Mouse (Mus musculus): ENCODE measurements around the gene Arnt. TPM values are rescaled to one million over a fixed set of nuclear protein-coding genes. Genes with fewer than 3 reads are reported as not detected.
"Not testable (repeated sequence)": the region's sequence is repeated elsewhere in the genome, so short reads cannot be mapped to it uniquely, and the experiment has no call there.

Gene Arnt
- polyA plus RNA-seq, 1 experiment from 2014 or later = 14.2 TPM

GRCm38 (mm10) chr3:95531025-95531424 is 96.8 kb downstream of the Arnt start:
- H3K36me3 ChIP-seq = no peaks in the 10 kb centered on the region
- no peaks in the 10 kb centered on the region for H3K4me1 ChIP-seq
- H3K9me3 ChIP-seq (replicated peaks) = no peaks in the 10 kb centered on the region
- ATAC-seq (ENCODE audit: low FRiP score) = no peak
- WGBS = 90% methylated on average over 1 of the region's 1 CpGs
- H3K4me3 ChIP-seq (replicated peaks) = no peak overlapping the region
- no peak overlapping the region for H3K9ac ChIP-seq (replicated peaks)
- no peak overlapping the region for H3K27ac ChIP-seq (replicated peaks)
- H3K27me3 ChIP-seq (replicated peaks) = no peaks in the 10 kb centered on the region
- no peak overlapping the region for H3K4me2 ChIP-seq

- Histone ChIP-seq H3K9ac (replicated peaks) (no peak overlapping the region), H3K4me2 (no peak overlapping the region), H3K4me3 (replicated peaks) (no peak overlapping the region), H3K27ac (replicated peaks) (no peak overlapping the region), H3K4me1 (no peaks in the 10 kb centered on the region), H3K9me3 (replicated peaks) (no peaks in the 10 kb centered on the region), H3K36me3 (no peaks in the 10 kb centered on the region), H3K27me3 (replicated peaks) (no peaks in the 10 kb centered on the region)
- ATAC-seq (ENCODE audit: low FRiP score) = no peak
- 90% methylated on average over 5 of the region's 5 CpGs for WGBS
These were observed 99.2 kb downstream of the Arnt start for GRCm38 (mm10) chr3:95533364-95533763.

GRCm38 (mm10) chr3:95534927-95535326 is 100.7 kb downstream of the Arnt start:
- WGBS = 95% methylated on average over 1 of the region's 1 CpGs
- no peaks in the 10 kb centered on the region for H3K9me3 ChIP-seq (replicated peaks)
- no peak overlapping the region for H3K4me3 ChIP-seq (replicated peaks)
- no peaks in the 10 kb centered on the region for H3K36me3 ChIP-seq
- H3K4me1 ChIP-seq = no peaks in the 10 kb centered on the region
- no peak overlapping the region for H3K4me2 ChIP-seq
- H3K27ac ChIP-seq (replicated peaks) = no peak overlapping the region
- H3K9ac ChIP-seq (replicated peaks) = no peak overlapping the region
- no peak for ATAC-seq (ENCODE audit: low FRiP score)
- H3K27me3 ChIP-seq (replicated peaks) = no peaks in the 10 kb centered on the region

- H3K4me3 ChIP-seq (replicated peaks) = no peak overlapping the region
- H3K27ac ChIP-seq (replicated peaks) = no peak overlapping the region
- WGBS = 89% methylated on average over 10 of the region's 10 CpGs
- H3K9me3 ChIP-seq (replicated peaks) = no peaks in the 10 kb centered on the region
- H3K4me1 ChIP-seq = no peaks in the 10 kb centered on the region
- H3K4me2 ChIP-seq = no peak overlapping the region
- ATAC-seq (ENCODE audit: low FRiP score) = no peak
- no peaks in the 10 kb centered on the region for H3K36me3 ChIP-seq
- H3K9ac ChIP-seq (replicated peaks) = no peak overlapping the region
- H3K27me3 ChIP-seq (replicated peaks) = no peaks in the 10 kb centered on the region
These were observed 104.7 kb downstream of the Arnt start for GRCm38 (mm10) chr3:95538936-95539335.

GRCm38 (mm10) chr3:95539837-95540236 is 105.6 kb downstream of the Arnt start:
- 95% methylated on average over 4 of the region's 4 CpGs for WGBS
- no peak overlapping the region for H3K4me2 ChIP-seq
- no peaks in the 10 kb centered on the region for H3K27me3 ChIP-seq (replicated peaks)
- H3K36me3 ChIP-seq = no peaks in the 10 kb centered on the region
- no peaks in the 10 kb centered on the region for H3K9me3 ChIP-seq (replicated peaks)
- no peak overlapping the region for H3K4me3 ChIP-seq (replicated peaks)
- no peaks in the 10 kb centered on the region for H3K4me1 ChIP-seq
- ATAC-seq (ENCODE audit: low FRiP score) = no peak
- H3K9ac ChIP-seq (replicated peaks) = no peak overlapping the region
- no peak overlapping the region for H3K27ac ChIP-seq (replicated peaks)

- not testable (repeated sequence) for H3K9ac ChIP-seq (replicated peaks); H3K27me3 ChIP-seq (replicated peaks); H3K4me3 ChIP-seq (replicated peaks); ATAC-seq (ENCODE audit: low FRiP score); H3K27ac ChIP-seq (replicated peaks); H3K4me2 ChIP-seq; H3K9me3 ChIP-seq (replicated peaks); H3K4me1 ChIP-seq; H3K36me3 ChIP-seq
- WGBS = 87% methylated on average over 2 of the region's 2 CpGs
These were observed 107.0 kb downstream of the Arnt start for GRCm38 (mm10) chr3:95541186-95541585.

GRCm38 (mm10) chr3:95542171-95542570 is 108.0 kb downstream of the Arnt start:
- H3K27ac ChIP-seq (replicated peaks) = no peak overlapping the region
- H3K4me2 ChIP-seq = no peak overlapping the region
- no peaks in the 10 kb centered on the region for H3K9me3 ChIP-seq (replicated peaks)
- ATAC-seq (ENCODE audit: low FRiP score) = no peak
- H3K4me1 ChIP-seq = no peaks in the 10 kb centered on the region
- no peaks in the 10 kb centered on the region for H3K27me3 ChIP-seq (replicated peaks)
- no peaks in the 10 kb centered on the region for H3K36me3 ChIP-seq
- no peak overlapping the region for H3K4me3 ChIP-seq (replicated peaks)
- H3K9ac ChIP-seq (replicated peaks) = no peak overlapping the region

- ATAC-seq (ENCODE audit: low FRiP score) = no peak
- 79% methylated on average over 7 of the region's 7 CpGs for WGBS
These were observed 108.8 kb downstream of the Arnt start for GRCm38 (mm10) chr3:95542981-95543380.

More at GRCm38 (mm10) chr3:95542981-95543380, 108.8 kb downstream of the Arnt start:
- H3K4me3 ChIP-seq (replicated peaks) = no peak overlapping the region
- H3K9ac ChIP-seq (replicated peaks) = no peak overlapping the region
- H3K4me2 ChIP-seq = no peak overlapping the region
- no peaks in the 10 kb centered on the region for H3K9me3 ChIP-seq (replicated peaks)
- H3K36me3 ChIP-seq = no peaks in the 10 kb centered on the region
- H3K27ac ChIP-seq (replicated peaks) = no peak overlapping the region
- no peaks in the 10 kb centered on the region for H3K27me3 ChIP-seq (replicated peaks)
- no peaks in the 10 kb centered on the region for H3K4me1 ChIP-seq

Other genes starting within 250 kb of the Arnt start
- 2.8 and 3.9 TPM in 2 replicates for gene Gabpb2, start 216.5 kb upstream of the Arnt start, polyA plus RNA-seq (2015; fragmentation: Nextera tagmentation; extraction: Ambion mirVana)
- gene Cdc42se1, start 205.7 kb upstream of the Arnt start, polyA plus RNA-seq (2015; fragmentation: Nextera tagmentation; extraction: Ambion mirVana) = 46.2 and 55.5 TPM in 2 replicates
- 250 and 346 TPM in 2 replicates for gene Mllt11, start 202.2 kb upstream of the Arnt start, polyA plus RNA-seq (2015; fragmentation: Nextera tagmentation; extraction: Ambion mirVana)
- 0.13 and 0.18 TPM in 2 replicates for gene Gm128, start 192.8 kb upstream of the Arnt start, polyA plus RNA-seq (2015; fragmentation: Nextera tagmentation; extraction: Ambion mirVana)
- gene Bnipl, start 183.2 kb upstream of the Arnt start, polyA plus RNA-seq (2015; fragmentation: Nextera tagmentation; extraction: Ambion mirVana) = 0.29 TPM in 1 of 2 replicates, not detected in the other
- 37.3 and 37.4 TPM in 2 replicates for gene Mindy1, start 153.0 kb upstream of the Arnt start, polyA plus RNA-seq (2015; fragmentation: Nextera tagmentation; extraction: Ambion mirVana)
- 57.3 and 61.7 TPM in 2 replicates for gene Prune1, start 152.3 kb upstream of the Arnt start, polyA plus RNA-seq (2015; fragmentation: Nextera tagmentation; extraction: Ambion mirVana)
- gene Anxa9, start 127.2 kb upstream of the Arnt start, polyA plus RNA-seq (2015; fragmentation: Nextera tagmentation; extraction: Ambion mirVana) = 0.40 and 0.41 TPM in 2 replicates
- 93.4 and 102 TPM in 2 replicates for gene Cers2, start 119.6 kb upstream of the Arnt start, polyA plus RNA-seq (2015; fragmentation: Nextera tagmentation; extraction: Ambion mirVana)
- 37.6 and 38.3 TPM in 2 replicates for gene Setdb1, start 77.2 kb upstream of the Arnt start, polyA plus RNA-seq (2015; fragmentation: Nextera tagmentation; extraction: Ambion mirVana)
- gene 4930558C23Rik, start 31.5 kb upstream of the Arnt start, polyA plus RNA-seq (2015; fragmentation: Nextera tagmentation; extraction: Ambion mirVana) = not detected in 2 replicates
- 10.7 and 12.0 TPM in 2 replicates for gene Ctsk, start 64.9 kb downstream of the Arnt start, polyA plus RNA-seq (2015; fragmentation: Nextera tagmentation; extraction: Ambion mirVana)
- 22.4 and 25.4 TPM in 2 replicates for gene Ctss, start 92.4 kb downstream of the Arnt start, polyA plus RNA-seq (2015; fragmentation: Nextera tagmentation; extraction: Ambion mirVana)
- not detected in 2 replicates for gene Hormad1, start 125.3 kb downstream of the Arnt start, polyA plus RNA-seq (2015; fragmentation: Nextera tagmentation; extraction: Ambion mirVana)
- gene Golph3l, start 154.5 kb downstream of the Arnt start, polyA plus RNA-seq (2015; fragmentation: Nextera tagmentation; extraction: Ambion mirVana) = 24.8 and 28.1 TPM in 2 replicates
- gene Ensa, start 190.6 kb downstream of the Arnt start, polyA plus RNA-seq (2015; fragmentation: Nextera tagmentation; extraction: Ambion mirVana) = 102 and 109 TPM in 2 replicates
- gene Mcl1, start 224.4 kb downstream of the Arnt start, polyA plus RNA-seq (2015; fragmentation: Nextera tagmentation; extraction: Ambion mirVana) = 41.4 and 42.0 TPM in 2 replicates